Comparison of ENCODE assay signal across 8 mouse cellular contexts in the genomic region with DNA sequence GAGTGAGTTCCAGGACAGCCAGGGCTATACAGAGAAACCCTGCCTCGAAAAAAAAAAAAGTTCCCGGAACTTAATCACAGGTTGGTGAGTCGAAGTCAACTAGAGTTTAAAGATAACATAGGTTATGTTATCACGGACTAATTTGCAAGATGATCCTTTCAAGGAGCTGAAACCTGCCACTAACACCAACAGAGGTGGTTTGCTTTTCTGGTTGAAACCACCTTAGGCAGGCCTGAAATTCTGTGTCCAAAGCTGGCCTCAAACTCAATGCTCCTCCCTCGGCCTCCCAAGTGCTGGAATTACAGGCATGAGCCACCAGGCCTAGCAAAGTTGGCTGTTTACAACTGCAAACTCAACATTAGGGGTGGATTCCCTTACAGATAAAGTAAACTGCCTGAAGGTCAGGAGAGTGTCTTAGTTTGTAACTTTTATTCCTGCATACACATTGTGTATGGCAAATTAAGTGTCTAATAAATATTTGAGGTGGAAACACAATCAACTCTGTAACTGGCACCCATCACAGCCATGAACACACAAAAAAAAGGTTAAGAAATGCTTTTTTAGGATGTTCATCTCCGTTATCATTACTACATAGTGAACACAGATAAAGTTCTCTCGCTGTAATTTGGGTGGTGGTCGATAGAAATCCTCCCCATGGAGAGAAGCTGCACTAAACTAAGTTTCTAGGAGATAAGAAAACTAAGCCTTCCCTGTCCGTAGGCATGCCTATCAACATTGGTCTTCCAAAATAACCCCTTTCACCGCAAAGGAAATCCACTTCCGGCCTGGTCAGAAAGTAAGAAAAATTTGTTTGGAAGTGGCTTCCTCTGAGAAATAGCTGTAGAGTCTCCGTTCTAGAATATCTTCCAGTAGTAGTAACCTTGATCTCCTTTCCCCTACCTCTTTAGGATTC. TPM values are rescaled to one million over a fixed set of nuclear protein-coding genes. Genes with fewer than 3 reads are reported as not detected.
DNase-seq lines count a peak whose midpoint lies in the region; ATAC-seq and TF ChIP-seq lines count a peak whose summit lies in the region.

No protein-coding gene starts in this region.

- no peak for DNase-seq in kidney, postnatal 36 days
- DNase-seq in ZHBTc4 (ENCODE audit: low read depth, low spot score), result peak; percentile 32
- DNase-seq in heart, embryonic 10.5 days (ENCODE audit: low spot score), result no peak
- DNase-seq in liver, result peak; percentile 41
- no peak for DNase-seq in gastrocnemius, adult 8-10 months (ENCODE audit: low spot score in 2 of 2)
- no peak for DNase-seq in testis, postnatal 10 days (ENCODE audit: low spot score)

- no peaks in the 10 kb centered on the region for H3K27me3 ChIP-seq in kidney, embryonic 14.5 days (ENCODE audit: control insufficient read depth, insufficient read depth, low read length)
- H3K27me3 ChIP-seq in heart, embryonic 10.5 days (ENCODE audit: insufficient read depth, poor library complexity, severe bottlenecking), result no peaks in the 10 kb centered on the region
- no peaks in the 10 kb centered on the region for H3K27me3 ChIP-seq in small intestine, adult 2 months (ENCODE audit: control insufficient read depth, insufficient read depth, low read length)

- peak overlapping the region; percentile 1; the same call in 1 of the 2 replicates for H3K9ac ChIP-seq in kidney, embryonic 14.5 days (ENCODE audit: low read depth, low read length)

- H3K36me3 ChIP-seq in kidney, embryonic 14.5 days (ENCODE audit: control insufficient read depth, insufficient read depth, low read length), result peaks cover 3% of the 10 kb centered on the region; the same call in 1 of the 2 replicates
- H3K36me3 ChIP-seq in heart, embryonic 10.5 days, result peaks cover 8% of the 10 kb centered on the region; the same call in 1 of the 2 replicates
- H3K36me3 ChIP-seq in small intestine, adult 2 months (ENCODE audit: control insufficient read depth, insufficient read depth, low read length), result peaks cover 2% of the 10 kb centered on the region

- no peaks in the 10 kb centered on the region for H3K9me3 ChIP-seq in kidney, embryonic 14.5 days (ENCODE audit: control insufficient read depth, low read length)
- H3K9me3 ChIP-seq in heart, embryonic 10.5 days, result no peaks in the 10 kb centered on the region

- peak overlapping the region; percentile 74 for H3K4me3 ChIP-seq in kidney, embryonic 14.5 days (ENCODE audit: low read length)
- peak overlapping the region; percentile 79 for H3K4me3 ChIP-seq in heart, embryonic 10.5 days
- H3K4me3 ChIP-seq in small intestine, adult 2 months (ENCODE audit: low read depth, low read length), result no peak overlapping the region

- peak overlapping the region; percentile 25; the same call in 1 of the 2 replicates for H3K27ac ChIP-seq in kidney, embryonic 14.5 days (ENCODE audit: low read depth, low read length)
- peak overlapping the region; percentile 93 for H3K27ac ChIP-seq in heart, embryonic 10.5 days
- H3K27ac ChIP-seq in small intestine, adult 2 months (ENCODE audit: insufficient read depth, low read depth, low read length), result peak overlapping the region; percentile 55

- TF ChIP-seq POLR2A in small intestine, adult 2 months (IDR thresholded peaks at IDR 0.05; ENCODE audit: low read depth, low read length), result no peak

- H3K4me1 ChIP-seq in kidney, embryonic 14.5 days (ENCODE audit: control insufficient read depth, insufficient read depth, low read length), result peaks cover 19% of the 10 kb centered on the region
- peaks cover 30% of the 10 kb centered on the region for H3K4me1 ChIP-seq in heart, embryonic 10.5 days
- H3K4me1 ChIP-seq in small intestine, adult 2 months (ENCODE audit: control insufficient read depth, insufficient read depth, insufficient read length, low read length), result peaks cover 6% of the 10 kb centered on the region; the same call in 1 of the 2 replicates

- WGBS in kidney, embryonic 14.5 days, result 55% methylated on average over 12 of the region's 12 CpGs
- 44% methylated on average over 12 of the region's 12 CpGs for WGBS in heart, embryonic 10.5 days
- 27% methylated on average over 12 of the region's 12 CpGs for WGBS in small intestine, adult 2 months

- no peak for TF ChIP-seq CTCF in small intestine, adult 2 months (IDR thresholded peaks at IDR 0.05; ENCODE audit: extremely low read depth, insufficient read length, insufficient replicate concordance, low read depth, low read length)

- H3K4me2 ChIP-seq in kidney, embryonic 14.5 days (replicated peaks; ENCODE audit: low read depth, low read length), result peak overlapping the region; percentile 81

- no peak for ATAC-seq in kidney, embryonic 14.5 days (ENCODE audit: low FRiP score, low TSS enrichment)

RNA-seq across cellular contexts. Expression of a gene that starts 0.6 kb away (rescaled TPM):
- polyA plus RNA-seq in kidney, embryonic 14.5 days (2014; fragmentation: Nextera tagmentation; extraction: Ambion mirVana), result 90.1 and 130 TPM in 2 replicates
- polyA plus RNA-seq in heart, embryonic 10.5 days (2016; fragmentation: Nextera tagmentation; extraction: Ambion mirVana), result 81.9 and 101 TPM in 2 replicates
- 15.1 and 32.2 TPM in 2 replicates for polyA plus RNA-seq in small intestine, adult 2 months (2012; rRNA removed)
- 10 to 100 TPM in 3 of 4 experiments, 1 to 10 TPM in 1; 9.0 to 11.0 (median 10.5) TPM for total RNA-seq in gastrocnemius, adult 8-10 months (2022)

RNA-seq across cellular contexts. Expression of a gene that starts 0.6 kb away (rescaled TPM):
- polyA plus RNA-seq in kidney, embryonic 14.5 days (2014; fragmentation: Nextera tagmentation; extraction: Ambion mirVana), result 164 and 171 TPM in 2 replicates
- polyA plus RNA-seq in heart, embryonic 10.5 days (2016; fragmentation: Nextera tagmentation; extraction: Ambion mirVana), result 174 TPM in 2 replicates
- 5.1 and 5.3 TPM in 2 replicates for polyA plus RNA-seq in small intestine, adult 2 months (2012; rRNA removed)
- total RNA-seq in gastrocnemius, adult 8-10 months (2022), result 10 to 100 TPM; 51.2 to 64.6 (median 61.2) TPM

RNA-seq across cellular contexts. Expression of a gene that starts 32.2 kb away (rescaled TPM):
- 3.3 and 4.2 TPM in 2 replicates for polyA plus RNA-seq in kidney, embryonic 14.5 days (2014; fragmentation: Nextera tagmentation; extraction: Ambion mirVana)
- polyA plus RNA-seq in heart, embryonic 10.5 days (2016; fragmentation: Nextera tagmentation; extraction: Ambion mirVana), result 7.8 and 8.5 TPM in 2 replicates
- 5.6 and 8.2 TPM in 2 replicates for polyA plus RNA-seq in small intestine, adult 2 months (2012; rRNA removed)
- 10 to 100 TPM; 28.1 to 36.2 (median 34.1) TPM for total RNA-seq in gastrocnemius, adult 8-10 months (2022)

RNA-seq across cellular contexts. Expression of a gene that starts 56.3 kb away (rescaled TPM):
- polyA plus RNA-seq in kidney, embryonic 14.5 days (2014; fragmentation: Nextera tagmentation; extraction: Ambion mirVana), result 0.91 and 1.5 TPM in 2 replicates
- 2.1 and 3.1 TPM in 2 replicates for polyA plus RNA-seq in heart, embryonic 10.5 days (2016; fragmentation: Nextera tagmentation; extraction: Ambion mirVana)
- polyA plus RNA-seq in small intestine, adult 2 months (2012; rRNA removed), result 0.61 and 0.91 TPM in 2 replicates
- under 1 TPM in 3 of 4 experiments, not detected in 1; 0.12 to 0.29 (median 0.18) TPM for total RNA-seq in gastrocnemius, adult 8-10 months (2022)

Comparison
In these comparisons a context has a peak if more than half of its experiments do, and no peak if none do; other contexts are left out.
1. H3K27ac ChIP-seq: peak in every context shown above with its lines; median percentile 93 in heart, embryonic 10.5 days; 55 in small intestine, adult 2 months; 25 in kidney, embryonic 14.5 days.
2. DNase-seq: peak in ZHBTc4 (single experiment) and liver (single experiment); none in kidney, postnatal 36 days (0 of 2), heart, embryonic 10.5 days (single experiment), gastrocnemius, adult 8-10 months (0 of 2) and testis, postnatal 10 days (single experiment).
3. RNA of a gene that starts 0.6 kb away (polyA plus RNA-seq): 174 TPM in heart, embryonic 10.5 days and 164 to 171 TPM in kidney, embryonic 14.5 days; 5.1 to 5.3 TPM in small intestine, adult 2 months; every median in the first group is over 10 times any median in the second.